Mouse (Mus musculus): ENCODE results near the gene Srsf3. TPM values are rescaled to one million over a fixed set of nuclear protein-coding genes. Genes with fewer than 3 reads are reported as not detected.
A peak's percentile ranks its signal among the peaks of the same experiment; 100 is the strongest.

The Srsf3 gene
- total and polyA plus RNA-seq, 3 experiments = 64.5 to 84.9 (median 84.5) TPM

GRCm38 (mm10) chr17:29047697-29048514 lies 15.5 kb downstream of the Srsf3 start:
- Histone ChIP-seq H3K4me3 (no peak overlapping the region), H3K9ac (ENCODE audit: low read depth, low read length) (no peak overlapping the region), H3K27me3 (ENCODE audit: control insufficient read depth, insufficient read depth, low read length) (no peaks in the 10 kb centered on the region), H3K79me2 (replicated peaks; ENCODE audit: control insufficient read depth, insufficient read depth, low read length) (no peaks in the 10 kb centered on the region), H3K27ac (no peak overlapping the region), H3K4me1 (ENCODE audit: control insufficient read depth, insufficient read depth, low read length) (peaks cover 13% of the 10 kb centered on the region), H3K36me3 (ENCODE audit: control insufficient read depth, insufficient read depth, low read length) (peaks cover 5% of the 10 kb centered on the region)
- TF ChIP-seq CTCF (IDR thresholded peaks at IDR 0.05) (no peak), POLR2A (IDR thresholded peaks at IDR 0.05; ENCODE audit: insufficient read depth, low read depth, low read length) (no peak), EP300 (IDR thresholded peaks at IDR 0.05; ENCODE audit: insufficient read depth, low read depth, low read length) (no peak)
- DNase-seq = no peak
- intact Hi-C loops (cut with DNase I) = loop anchor here (2.0 kb wide), 1 partner anchor 199 kb away; no protein-coding TSS in a partner anchor
- 64% methylated on average over 3 of the region's 3 CpGs for WGBS

GRCm38 (mm10) chr17:29048748-29049507 lies 16.5 kb downstream of the Srsf3 start:
- Histone ChIP-seq H3K79me2 (replicated peaks; ENCODE audit: control insufficient read depth, insufficient read depth, low read length) (no peaks in the 10 kb centered on the region), H3K27ac (no peak overlapping the region), H3K27me3 (ENCODE audit: control insufficient read depth, insufficient read depth, low read length) (no peaks in the 10 kb centered on the region), H3K36me3 (ENCODE audit: control insufficient read depth, insufficient read depth, low read length) (peaks cover 4% of the 10 kb centered on the region), H3K9ac (ENCODE audit: low read depth, low read length) (no peak overlapping the region), H3K4me3 (no peak overlapping the region), H3K4me1 (ENCODE audit: control insufficient read depth, insufficient read depth, low read length) (peaks cover 21% of the 10 kb centered on the region)
- no peak for TF ChIP-seq POLR2A (IDR thresholded peaks at IDR 0.05; ENCODE audit: insufficient read depth, low read depth, low read length)
- peak; percentile 77; the same call in 1 of the 2 replicates for TF ChIP-seq EP300 (IDR thresholded peaks at IDR 0.05; ENCODE audit: insufficient read depth, low read depth, low read length)
- TF ChIP-seq CTCF (IDR thresholded peaks at IDR 0.05) = peak; percentile 92
- 16% methylated on average over 13 of the region's 13 CpGs for WGBS
- peak; percentile 83 to 93 for DNase-seq
- intact Hi-C loops (cut with DNase I) = loop anchor here (1.0 to 2.0 kb wide), 3 partner anchors 46 to 198 kb away; no protein-coding TSS in a partner anchor

- Histone ChIP-seq H3K79me2 (replicated peaks; ENCODE audit: control insufficient read depth, insufficient read depth, low read length) (no peaks in the 10 kb centered on the region), H3K9ac (ENCODE audit: low read depth, low read length) (no peak overlapping the region), H3K27me3 (ENCODE audit: control insufficient read depth, insufficient read depth, low read length) (no peaks in the 10 kb centered on the region), H3K4me3 (no peak overlapping the region), H3K4me1 (ENCODE audit: control insufficient read depth, insufficient read depth, low read length) (peaks cover 23% of the 10 kb centered on the region), H3K36me3 (ENCODE audit: control insufficient read depth, insufficient read depth, low read length) (peaks cover 4% of the 10 kb centered on the region), H3K27ac (no peak overlapping the region)
- DNase-seq = no peak
- 67% methylated on average over 5 of the region's 5 CpGs for WGBS
- TF ChIP-seq POLR2A (IDR thresholded peaks at IDR 0.05; ENCODE audit: insufficient read depth, low read depth, low read length) (no peak), CTCF (IDR thresholded peaks at IDR 0.05) (no peak), EP300 (IDR thresholded peaks at IDR 0.05; ENCODE audit: insufficient read depth, low read depth, low read length) (no peak)
- intact Hi-C loops (cut with DNase I) = loop anchor here (1.0 to 2.0 kb wide), 3 partner anchors 46 to 197 kb away; no protein-coding TSS in a partner anchor
Measured at GRCm38 (mm10) chr17:29049508-29049889, 17.1 kb downstream of the Srsf3 start.

- H3K27me3 ChIP-seq (ENCODE audit: control insufficient read depth, insufficient read depth, low read length) = no peaks in the 10 kb centered on the region
- H3K27ac ChIP-seq = no peak overlapping the region
- H3K9ac ChIP-seq (ENCODE audit: low read depth, low read length) = no peak overlapping the region
- H3K36me3 ChIP-seq (ENCODE audit: control insufficient read depth, insufficient read depth, low read length) = peaks cover 4% of the 10 kb centered on the region
- H3K79me2 ChIP-seq (replicated peaks; ENCODE audit: control insufficient read depth, insufficient read depth, low read length) = no peaks in the 10 kb centered on the region
- 84% methylated on average over 7 of the region's 7 CpGs for WGBS
- H3K4me3 ChIP-seq = no peak overlapping the region
- no peak for DNase-seq
- intact Hi-C loops (cut with DNase I) = loop anchor here (1.0 to 2.0 kb wide), 3 partner anchors 45 to 197 kb away; no protein-coding TSS in a partner anchor
- H3K4me1 ChIP-seq (ENCODE audit: control insufficient read depth, insufficient read depth, low read length) = peaks cover 22% of the 10 kb centered on the region
- TF ChIP-seq CTCF (IDR thresholded peaks at IDR 0.05) = no peak
- no peak for TF ChIP-seq EP300 (IDR thresholded peaks at IDR 0.05; ENCODE audit: insufficient read depth, low read depth, low read length)
- TF ChIP-seq POLR2A (IDR thresholded peaks at IDR 0.05; ENCODE audit: insufficient read depth, low read depth, low read length) = no peak
Measured at GRCm38 (mm10) chr17:29049923-29050322, 17.5 kb downstream of the Srsf3 start.

DNA sequence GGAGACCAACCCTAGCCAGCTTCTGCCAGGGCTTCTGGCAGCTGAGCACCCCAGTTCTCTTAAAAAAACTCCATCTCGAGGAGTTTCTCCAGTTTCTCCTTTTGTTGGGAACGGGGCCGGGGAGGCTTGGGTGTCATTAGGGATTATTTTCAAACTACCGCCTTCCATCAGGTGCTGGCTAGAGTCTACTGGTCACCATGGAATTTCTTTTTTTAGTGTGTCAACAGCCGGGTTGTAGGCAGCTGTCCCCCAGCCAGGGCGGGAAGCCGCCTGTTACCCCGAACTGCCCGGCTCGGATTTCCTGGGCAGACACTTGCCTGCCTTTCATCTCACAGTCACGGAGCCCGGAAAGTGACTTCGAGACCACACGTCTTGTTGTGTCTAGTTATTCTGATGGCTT lies 18.4 kb downstream of the Srsf3 start:
- H3K36me3 ChIP-seq (ENCODE audit: control insufficient read depth, insufficient read depth, low read length) = no peaks in the 10 kb centered on the region
- H3K27ac ChIP-seq = no peak overlapping the region
- H3K79me2 ChIP-seq (replicated peaks; ENCODE audit: control insufficient read depth, insufficient read depth, low read length) = no peaks in the 10 kb centered on the region
- H3K9ac ChIP-seq (ENCODE audit: low read depth, low read length) = no peak overlapping the region
- 35% methylated on average over 14 of the region's 14 CpGs for WGBS
- peak in 1 of 2 experiments; percentile 29 for DNase-seq
- no peak overlapping the region for H3K4me3 ChIP-seq
- H3K27me3 ChIP-seq (ENCODE audit: control insufficient read depth, insufficient read depth, low read length) = no peaks in the 10 kb centered on the region
- intact Hi-C loops (cut with DNase I) = no loop called here
- TF ChIP-seq CTCF (IDR thresholded peaks at IDR 0.05) = no peak
- no peak for TF ChIP-seq POLR2A (IDR thresholded peaks at IDR 0.05; ENCODE audit: insufficient read depth, low read depth, low read length)
- TF ChIP-seq EP300 (IDR thresholded peaks at IDR 0.05; ENCODE audit: insufficient read depth, low read depth, low read length) = no peak
- peaks cover 18% of the 10 kb centered on the region for H3K4me1 ChIP-seq (ENCODE audit: control insufficient read depth, insufficient read depth, low read length)

All from heart, adult 2 months (tissue).